Mouse (Mus musculus) adrenal gland, adult 2 months (tissue): ENCODE data around the gene Cdhr4. TPM values are rescaled to one million over a fixed set of nuclear protein-coding genes. Genes with fewer than 3 reads are reported as not detected.
"Not testable (repeated sequence)": the region's sequence is repeated elsewhere in the genome, so short reads cannot be mapped to it uniquely, and the experiment has no call there.

ENCODE experiments used
- DNase-seq: peaks from one replicate; pipeline ENCODE4 v3.0.0; 2021
- polyA plus RNA-seq: library from polyadenylated mRNA; depleted of rRNA; stranded (reverse); fragments of >200 nt; gene quantifications from 2 replicates; pipeline ENCODE4 v1.2.3, GENCODE M21; 2012; rRNA removed
- total RNA-seq, 2 experiments: library from RNA; stranded (reverse); gene quantifications; 2 replicates each; pipeline ENCODE4 v1.2.3; 2021

The Cdhr4 gene
- total and polyA plus RNA-seq, 3 experiments: 0.63 to 1.5 (median 0.66) TPM

DNA sequence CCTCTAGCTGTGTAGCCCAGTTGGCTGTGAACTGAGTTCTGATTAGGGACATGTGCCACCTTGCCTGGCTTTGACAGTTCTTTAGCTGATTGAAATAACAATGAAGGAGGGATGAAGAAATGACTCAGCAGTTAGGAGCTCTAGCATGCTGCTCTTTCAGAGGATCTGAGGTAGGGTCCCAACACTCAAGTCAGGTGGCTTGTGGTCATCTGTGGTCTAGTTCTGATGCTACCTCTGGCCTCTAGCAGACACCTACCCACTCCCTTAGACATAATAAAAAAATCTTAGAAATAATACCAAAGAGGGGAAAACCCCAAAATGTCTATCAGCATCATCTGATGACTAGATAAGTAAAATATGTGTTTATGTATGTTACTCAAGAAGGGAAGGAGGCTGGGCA is 18.1 kb downstream of the Cdhr4 start:
- DNase-seq: no peak

GRCm38 (mm10) chr9:108013577-108013976 is 21.3 kb downstream of the Cdhr4 start:
- DNase-seq: not testable (repeated sequence)

DNA sequence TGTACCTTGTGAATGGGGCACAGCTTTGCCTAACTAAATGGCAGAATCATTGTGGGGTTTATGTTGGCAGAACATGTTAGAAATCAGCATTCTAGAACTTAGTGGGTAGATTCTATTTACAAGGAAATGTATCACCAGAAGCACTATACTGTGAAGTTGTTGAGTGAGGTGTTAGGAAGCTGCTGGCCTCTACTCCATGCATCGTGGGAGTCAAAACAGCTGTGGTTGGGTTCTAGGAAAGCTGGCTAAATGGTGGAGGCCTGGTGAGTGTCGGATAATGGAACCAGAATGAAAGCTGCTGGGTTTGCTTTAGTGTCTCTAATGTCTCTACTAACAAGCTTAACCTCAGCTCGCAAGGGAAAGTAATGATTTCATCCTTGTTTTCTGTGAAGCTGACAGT is 24.8 kb downstream of the Cdhr4 start:
- DNase-seq: no peak

GRCm38 (mm10) chr9:108020741-108021140 is 28.4 kb downstream of the Cdhr4 start:
- DNase-seq: no peak

DNA sequence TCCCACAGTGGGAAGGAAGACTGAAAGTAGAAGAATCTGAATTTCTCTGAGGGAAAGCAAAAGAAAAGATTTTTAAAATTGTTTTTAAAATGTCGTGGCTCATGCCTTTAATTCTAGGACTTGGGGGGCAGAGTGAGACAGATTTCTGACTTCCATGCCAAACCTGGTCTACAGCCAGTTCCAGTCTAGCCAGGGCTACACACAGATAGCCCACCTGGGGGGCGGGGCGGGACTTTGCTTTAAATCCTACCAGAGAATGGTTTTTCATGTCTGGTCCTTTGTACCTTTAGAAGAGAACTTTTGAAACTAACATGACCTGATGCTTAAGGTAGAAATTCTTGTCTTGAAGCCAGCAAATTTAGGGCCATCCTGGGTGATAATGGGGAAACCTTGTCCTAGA is 30.9 kb downstream of the Cdhr4 start:
- DNase-seq: no peak

DNA sequence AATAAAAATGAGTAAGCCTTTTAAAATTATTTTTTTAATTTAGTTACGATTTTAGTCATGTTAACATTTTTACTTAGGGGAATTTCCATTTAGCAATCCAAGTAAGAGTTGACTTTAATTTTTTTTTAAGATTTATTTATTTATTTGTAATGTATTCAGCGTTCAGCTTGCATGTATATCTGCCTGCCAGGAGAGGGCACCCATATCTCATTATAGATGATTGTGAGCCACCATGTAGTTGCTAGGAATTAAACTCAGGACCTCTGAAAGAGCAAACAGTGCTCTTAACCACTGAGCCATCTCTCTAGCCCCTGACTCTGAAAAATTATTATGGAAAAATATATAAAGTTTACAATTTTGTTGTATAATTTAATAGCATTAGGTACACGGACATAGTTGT is 34.3 kb downstream of the Cdhr4 start:
- DNase-seq: no peak

- no peak for DNase-seq
Observed at GRCm38 (mm10) chr9:108027867-108028266, 35.6 kb downstream of the Cdhr4 start.

- DNase-seq: no peak
Observed at GRCm38 (mm10) chr9:108032126-108032525, 39.8 kb downstream of the Cdhr4 start.

DNA sequence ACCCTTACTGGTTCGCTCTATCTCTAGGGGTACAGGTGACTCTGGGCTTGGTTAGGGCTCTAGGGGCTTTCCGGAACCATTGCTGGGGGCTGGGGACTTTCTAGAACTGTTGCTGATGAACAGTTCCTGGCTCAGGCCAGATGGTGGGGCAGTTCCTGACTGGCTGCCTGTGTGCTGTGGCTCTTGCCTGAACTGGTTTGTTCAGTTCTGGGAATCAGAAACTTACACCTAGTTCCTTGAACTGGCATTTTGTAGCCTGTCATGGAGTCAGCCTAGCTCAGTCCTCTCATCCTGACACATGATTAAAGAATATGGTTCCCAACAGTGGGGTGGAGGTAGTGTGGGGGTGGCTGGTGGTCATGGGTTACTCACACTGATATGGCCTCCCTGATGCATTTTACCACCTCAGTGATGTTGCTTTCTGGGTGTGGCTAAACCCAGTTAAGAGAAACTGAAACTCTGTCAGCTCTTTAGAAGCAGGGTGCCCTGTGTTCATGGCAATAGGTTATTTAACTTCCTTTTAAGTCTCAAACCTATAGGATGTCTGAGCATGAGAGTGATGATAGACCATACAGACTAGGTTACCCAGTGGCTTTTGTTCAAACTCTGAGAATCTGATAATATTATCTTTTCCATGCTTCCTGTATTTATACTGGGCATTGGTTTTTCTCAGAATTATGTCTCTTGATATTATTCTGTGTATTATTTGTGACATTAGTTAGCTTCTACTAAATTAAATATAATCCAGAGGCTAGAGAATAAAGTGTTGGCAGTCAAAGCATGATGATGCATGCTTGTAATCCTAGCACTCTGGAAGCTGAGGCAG is 43.2 kb downstream of the Cdhr4 start:
- DNase-seq: no peak

DNA sequence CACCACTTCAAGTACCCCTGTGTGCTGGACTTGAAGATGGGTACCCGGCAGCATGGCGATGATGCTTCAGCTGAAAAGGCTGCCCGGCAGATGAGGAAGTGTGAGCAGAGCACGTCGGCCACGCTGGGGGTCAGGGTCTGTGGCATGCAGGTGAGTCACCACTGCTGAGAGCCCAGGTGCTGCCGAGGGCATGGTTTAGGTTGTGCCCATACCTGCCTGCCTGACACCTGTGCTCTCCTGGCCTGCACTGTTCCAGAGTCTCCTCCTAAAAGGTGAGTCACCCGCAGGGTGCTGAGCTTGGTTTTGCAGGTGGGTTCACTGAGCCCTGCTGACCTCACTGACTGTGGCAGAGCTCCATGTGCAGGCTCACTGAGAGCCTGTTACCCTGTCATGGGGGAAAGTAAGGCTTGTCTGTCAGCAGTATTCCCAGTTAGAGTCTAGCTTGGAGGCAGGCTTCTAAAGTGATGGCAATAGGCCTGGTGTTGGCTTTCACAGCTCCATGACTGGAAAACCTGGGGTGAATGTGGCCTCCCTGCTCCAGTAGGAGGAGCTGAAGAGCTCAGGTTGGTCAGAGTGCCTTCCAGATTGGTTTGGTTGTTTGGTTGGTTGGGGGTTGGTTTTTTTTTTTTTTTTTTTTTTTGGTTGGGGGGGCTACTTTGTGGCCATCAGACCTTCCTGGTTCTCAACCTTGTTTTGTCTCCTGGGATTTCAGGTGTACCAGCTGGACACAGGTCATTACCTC is 52.6 kb downstream of the Cdhr4 start:
- no peak for DNase-seq

- DNase-seq: no peak
Observed at GRCm38 (mm10) chr9:108046582-108046981, 54.3 kb downstream of the Cdhr4 start.

GRCm38 (mm10) chr9:108047601-108048565 is 55.6 kb downstream of the Cdhr4 start:
- DNase-seq: no peak

- DNase-seq: no peak
Observed at GRCm38 (mm10) chr9:108048566-108048955, 56.3 kb downstream of the Cdhr4 start.

DNA sequence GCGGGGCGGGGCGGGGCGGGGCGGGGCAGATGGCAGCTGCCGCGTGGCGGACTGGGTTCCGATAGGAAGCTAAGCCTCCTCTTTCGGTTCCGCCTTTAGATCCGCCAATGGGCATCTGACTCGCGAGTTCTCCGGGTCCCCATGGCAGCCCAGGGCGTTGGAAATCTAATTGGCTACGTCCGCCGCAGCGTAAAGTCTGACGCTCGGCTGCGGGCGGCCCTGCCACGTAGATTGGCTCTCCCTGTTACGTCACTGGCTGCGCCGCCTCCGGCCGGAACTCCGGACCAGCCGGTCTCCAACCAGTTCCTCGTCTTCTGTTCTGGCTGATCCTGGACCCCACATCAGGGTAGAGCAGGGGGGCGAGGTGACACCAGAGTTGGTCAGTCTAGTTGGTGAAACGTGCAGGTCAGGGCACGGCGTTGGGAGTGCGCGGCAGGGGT is 56.7 kb downstream of the Cdhr4 start, which contains the start of gene Gmppb:
Gene Gmppb (plus strand): TSS at position 227 of the 440 bp plus-strand sequence.
- DNase-seq: peak; percentile 98

Other genes starting within 250 kb of the Cdhr4 start
- gene Rbm5, start 221.5 kb upstream of the Cdhr4 start, total RNA-seq: 100 to 1,000 TPM in 1 of 2 experiments, 10 to 100 TPM in 1; 67.1 to 124 TPM
- 61.7 and 67.8 TPM in 2 replicates for gene Rbm5, start 221.5 kb upstream of the Cdhr4 start, polyA plus RNA-seq
- 10 to 100 TPM; 40.3 to 47.8 TPM for gene Rbm6, start 119.3 kb upstream of the Cdhr4 start, total RNA-seq
- gene Rbm6, start 119.3 kb upstream of the Cdhr4 start, polyA plus RNA-seq: 11.8 and 15.3 TPM in 2 replicates
- 10 to 100 TPM; 19.2 to 20.5 TPM for gene Mon1a, start 104.3 kb upstream of the Cdhr4 start, total RNA-seq
- 41.3 and 42.9 TPM in 2 replicates for gene Mon1a, start 104.3 kb upstream of the Cdhr4 start, polyA plus RNA-seq
- 1 to 10 TPM; 7.4 to 8.1 TPM for gene Mst1r, start 85.6 kb upstream of the Cdhr4 start, total RNA-seq
- 34.0 and 41.0 TPM in 2 replicates for gene Mst1r, start 85.6 kb upstream of the Cdhr4 start, polyA plus RNA-seq
- gene Actl11, start 64.0 kb upstream of the Cdhr4 start, total RNA-seq: not detected
- gene Actl11, start 64.0 kb upstream of the Cdhr4 start, polyA plus RNA-seq: not detected in 2 replicates
- 1 to 10 TPM; 2.9 to 5.2 TPM for gene Camkv, start 56.8 kb upstream of the Cdhr4 start, total RNA-seq
- 7.8 and 9.5 TPM in 2 replicates for gene Camkv, start 56.8 kb upstream of the Cdhr4 start, polyA plus RNA-seq
- 1 to 10 TPM; 2.1 to 2.5 TPM for gene Traip, start 42.4 kb upstream of the Cdhr4 start, total RNA-seq
- 0.61 and 0.72 TPM in 2 replicates for gene Traip, start 42.4 kb upstream of the Cdhr4 start, polyA plus RNA-seq
- gene Uba7, start 17.0 kb upstream of the Cdhr4 start, total RNA-seq: 10 to 100 TPM; 10.6 to 22.1 TPM
- 35.4 and 39.9 TPM in 2 replicates for gene Uba7, start 17.0 kb upstream of the Cdhr4 start, polyA plus RNA-seq
- under 1 TPM in 1 of 2 experiments, not detected in 1; 0.38 TPM for gene Gm20661, start 9.4 kb upstream of the Cdhr4 start, total RNA-seq
- gene Gm20661, start 9.4 kb upstream of the Cdhr4 start, polyA plus RNA-seq: 0.12 and 0.20 TPM in 2 replicates
- gene Inka1, start 6.6 kb upstream of the Cdhr4 start, total RNA-seq: 1 to 10 TPM; 2.4 to 7.8 TPM
- gene Inka1, start 6.6 kb upstream of the Cdhr4 start, polyA plus RNA-seq: 11.6 and 19.0 TPM in 2 replicates
- gene Gm20662, start 3.9 kb downstream of the Cdhr4 start, total RNA-seq: under 1 TPM in 1 of 2 experiments, not detected in 1; 0.20 TPM
- 0.62 and 1.3 TPM in 2 replicates for gene Gm20662, start 3.9 kb downstream of the Cdhr4 start, polyA plus RNA-seq
- gene Ip6k1, start 10.0 kb downstream of the Cdhr4 start, total RNA-seq: 100 to 1,000 TPM; 115 to 139 TPM
- 217 and 231 TPM in 2 replicates for gene Ip6k1, start 10.0 kb downstream of the Cdhr4 start, polyA plus RNA-seq
- 10 to 100 TPM; 17.8 to 32.4 TPM for gene Gmppb, start 56.7 kb downstream of the Cdhr4 start, total RNA-seq
- 8.6 and 10.7 TPM in 2 replicates for gene Gmppb, start 56.7 kb downstream of the Cdhr4 start, polyA plus RNA-seq
- gene Amigo3, start 60.7 kb downstream of the Cdhr4 start, total RNA-seq: 1 to 10 TPM; 4.4 to 4.5 TPM
- 6.6 and 9.4 TPM in 2 replicates for gene Amigo3, start 60.7 kb downstream of the Cdhr4 start, polyA plus RNA-seq
- gene Mst1, start 87.9 kb downstream of the Cdhr4 start, total RNA-seq: under 1 TPM; 0.17 to 0.86 TPM
- 0.23 and 0.44 TPM in 2 replicates for gene Mst1, start 87.9 kb downstream of the Cdhr4 start, polyA plus RNA-seq
- 10 to 100 TPM; 65.5 to 66.0 TPM for gene Rnf123, start 90.8 kb downstream of the Cdhr4 start, total RNA-seq
- gene Rnf123, start 90.8 kb downstream of the Cdhr4 start, polyA plus RNA-seq: 88.9 and 93.6 TPM in 2 replicates
- 10 to 100 TPM; 90.2 to 91.6 TPM for gene Apeh, start 102.1 kb downstream of the Cdhr4 start, total RNA-seq
- 96.2 and 121 TPM in 2 replicates for gene Apeh, start 102.1 kb downstream of the Cdhr4 start, polyA plus RNA-seq
- 1 to 10 TPM; 5.0 to 5.2 TPM for gene Bsn, start 197.9 kb downstream of the Cdhr4 start, total RNA-seq
- 4.1 and 4.3 TPM in 2 replicates for gene Bsn, start 197.9 kb downstream of the Cdhr4 start, polyA plus RNA-seq